Mouse (Mus musculus) spleen, adult 12 weeks (tissue): Measurements from ENCODE around the gene Klhdc4.

Source experiments
- DNase-seq: peaks from one replicate; pipeline ENCODE4 v3.0.0; 2022; ENCODE audit warnings: low spot score

The Klhdc4 gene

DNA sequence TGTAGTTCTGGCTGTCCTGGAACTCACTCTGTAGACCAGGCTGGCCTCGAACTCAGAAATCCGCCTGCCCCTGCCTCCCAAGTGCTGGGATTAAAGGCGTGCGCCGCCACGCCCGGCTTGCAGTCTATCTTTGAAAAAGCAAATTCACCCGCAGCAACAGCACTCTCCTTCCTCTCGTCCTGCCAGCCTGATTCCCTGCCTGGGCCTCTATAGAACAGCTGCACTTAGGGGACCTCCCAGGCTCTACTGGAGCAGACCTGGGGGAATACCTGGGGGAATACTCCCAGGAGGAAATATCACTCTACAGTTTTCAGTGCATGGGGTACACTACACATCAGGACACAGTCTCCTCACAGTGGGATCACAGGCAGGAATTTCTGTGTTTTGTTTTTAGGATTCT, 19.9 kb upstream of the Klhdc4 start:
- no peak for DNase-seq

DNA sequence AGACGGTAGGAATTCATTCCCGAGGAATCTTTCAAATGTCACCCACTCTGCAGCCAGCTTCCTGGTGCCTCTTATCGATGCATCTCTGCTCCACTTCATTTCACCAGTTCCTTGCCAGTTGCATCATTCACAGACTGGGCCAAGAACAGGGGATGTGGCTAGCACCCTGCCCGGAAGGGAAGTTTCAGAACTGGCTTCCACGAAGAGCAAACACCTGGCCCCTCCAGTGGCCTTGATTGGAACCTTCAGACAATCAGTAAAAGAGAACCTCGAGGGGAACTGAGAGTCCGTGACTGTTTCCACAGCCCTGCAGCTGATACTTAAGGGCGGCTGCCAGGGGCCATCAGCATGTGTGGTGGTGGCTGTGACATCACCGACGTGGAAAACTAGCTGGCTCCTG, 19.1 kb upstream of the Klhdc4 start:
- no peak for DNase-seq

DNA sequence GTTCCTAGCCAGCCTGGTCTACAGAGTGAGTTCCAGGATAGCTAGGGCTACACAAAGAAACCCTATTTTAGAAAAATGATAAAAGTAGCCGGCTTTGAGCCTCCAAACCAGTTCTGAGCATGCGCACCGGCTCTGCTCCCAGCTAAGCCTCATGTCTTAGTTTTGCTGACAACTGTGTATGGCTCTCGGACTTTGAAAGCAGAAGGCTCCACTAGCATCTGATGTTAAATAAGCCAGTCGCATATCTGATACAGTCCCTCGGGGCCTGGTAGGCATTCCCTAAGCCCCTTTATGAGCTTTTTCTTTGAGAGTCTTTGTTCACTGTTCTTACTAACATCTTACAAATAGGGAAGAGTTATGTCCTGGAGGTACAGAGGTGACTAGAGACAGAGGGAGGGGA, 18.6 kb upstream of the Klhdc4 start:
- DNase-seq: no peak

DNA sequence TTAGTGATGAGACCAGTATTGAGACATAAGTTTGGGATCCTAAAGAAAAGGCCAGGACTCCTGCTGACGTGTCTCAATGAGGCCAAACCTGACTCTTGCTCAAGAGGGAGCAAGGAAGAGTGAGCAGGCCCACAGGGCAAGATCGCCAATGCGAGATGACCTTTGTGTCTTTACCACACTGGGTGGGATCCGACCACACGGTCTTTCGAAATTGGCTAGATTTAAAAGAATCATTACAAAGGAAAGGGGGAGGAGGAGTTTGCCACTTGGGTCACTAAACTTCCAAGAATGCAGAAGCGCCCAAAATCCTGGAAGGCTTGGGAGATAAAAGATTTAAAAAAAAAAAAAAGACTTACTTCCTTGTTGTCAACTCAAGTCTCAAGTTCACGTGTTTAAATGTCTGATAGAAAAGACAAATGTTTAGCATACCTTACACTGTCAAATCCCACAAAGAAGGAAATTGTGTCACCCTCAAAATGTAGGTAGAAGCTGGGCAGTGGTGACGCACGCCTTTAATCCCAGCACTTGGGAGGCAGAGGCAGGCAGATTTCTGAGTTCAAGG, 18.0 kb upstream of the Klhdc4 start:
- DNase-seq: no peak

DNA sequence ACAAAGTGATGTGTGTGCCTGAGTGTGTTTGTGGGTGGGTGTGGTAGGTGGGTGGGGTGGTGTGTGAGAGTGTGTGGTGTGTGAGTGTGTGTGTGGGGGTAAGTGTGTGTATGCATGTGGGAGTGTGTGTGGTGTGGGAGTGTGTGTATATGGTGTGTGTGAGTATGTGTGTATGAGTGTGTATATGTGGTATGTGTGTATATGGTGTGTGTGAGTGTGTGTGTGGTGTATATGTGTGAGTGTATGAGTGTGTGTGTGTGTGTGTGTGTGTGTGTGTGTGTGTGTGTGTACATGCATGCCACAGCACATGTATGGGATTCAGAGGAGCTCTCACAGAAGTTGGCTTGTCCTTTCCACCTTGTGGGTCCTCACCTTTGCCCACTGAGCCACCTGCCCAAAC, 17.4 kb upstream of the Klhdc4 start:
- no peak for DNase-seq

DNA sequence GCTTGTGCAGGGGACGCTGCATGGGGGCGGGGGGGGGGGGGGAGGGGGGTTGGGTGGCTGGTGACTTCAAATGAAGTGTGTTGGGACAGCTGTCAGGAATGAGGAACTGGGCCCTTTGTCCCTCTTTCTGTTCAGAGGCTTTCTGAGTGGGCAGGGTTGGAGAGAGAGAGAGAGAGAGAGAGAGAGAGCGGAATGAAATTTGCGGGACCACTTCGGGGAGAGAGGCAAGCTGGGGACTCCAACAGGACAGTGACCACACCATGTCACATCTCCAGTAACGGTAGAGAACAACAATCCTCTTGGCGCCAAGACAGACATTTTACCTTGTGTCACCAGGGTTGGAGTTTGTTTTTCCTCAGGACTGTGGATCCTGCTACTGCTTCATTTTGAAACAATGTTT, 15.4 kb upstream of the Klhdc4 start:
- DNase-seq: no peak

DNA sequence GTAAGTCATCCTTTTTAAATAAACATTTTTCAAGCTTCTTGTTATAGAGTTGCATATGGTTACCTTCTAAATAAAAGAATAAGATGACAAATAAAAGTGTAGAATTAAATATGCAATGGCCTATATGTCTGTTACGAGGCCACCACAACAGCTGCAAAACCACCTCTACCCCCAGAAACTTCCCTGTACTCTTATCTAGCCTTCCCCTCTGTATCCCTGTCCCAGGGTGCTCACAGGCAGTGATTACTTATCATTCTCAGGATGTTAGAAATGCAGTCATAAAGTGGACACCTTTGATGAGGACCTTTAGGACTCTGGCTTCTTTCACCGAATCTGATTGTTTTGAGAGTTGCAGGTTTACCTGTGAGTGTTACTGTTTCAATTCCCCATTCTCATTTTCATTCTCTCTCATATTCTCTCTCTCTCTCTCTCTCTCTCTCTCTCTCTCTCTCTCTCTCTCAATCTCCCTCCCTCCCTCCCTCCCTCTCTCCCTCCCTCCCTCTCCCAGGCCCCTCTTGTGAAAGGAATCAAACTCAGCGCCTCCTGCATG, 13.9 kb upstream of the Klhdc4 start:
- no peak for DNase-seq

DNA sequence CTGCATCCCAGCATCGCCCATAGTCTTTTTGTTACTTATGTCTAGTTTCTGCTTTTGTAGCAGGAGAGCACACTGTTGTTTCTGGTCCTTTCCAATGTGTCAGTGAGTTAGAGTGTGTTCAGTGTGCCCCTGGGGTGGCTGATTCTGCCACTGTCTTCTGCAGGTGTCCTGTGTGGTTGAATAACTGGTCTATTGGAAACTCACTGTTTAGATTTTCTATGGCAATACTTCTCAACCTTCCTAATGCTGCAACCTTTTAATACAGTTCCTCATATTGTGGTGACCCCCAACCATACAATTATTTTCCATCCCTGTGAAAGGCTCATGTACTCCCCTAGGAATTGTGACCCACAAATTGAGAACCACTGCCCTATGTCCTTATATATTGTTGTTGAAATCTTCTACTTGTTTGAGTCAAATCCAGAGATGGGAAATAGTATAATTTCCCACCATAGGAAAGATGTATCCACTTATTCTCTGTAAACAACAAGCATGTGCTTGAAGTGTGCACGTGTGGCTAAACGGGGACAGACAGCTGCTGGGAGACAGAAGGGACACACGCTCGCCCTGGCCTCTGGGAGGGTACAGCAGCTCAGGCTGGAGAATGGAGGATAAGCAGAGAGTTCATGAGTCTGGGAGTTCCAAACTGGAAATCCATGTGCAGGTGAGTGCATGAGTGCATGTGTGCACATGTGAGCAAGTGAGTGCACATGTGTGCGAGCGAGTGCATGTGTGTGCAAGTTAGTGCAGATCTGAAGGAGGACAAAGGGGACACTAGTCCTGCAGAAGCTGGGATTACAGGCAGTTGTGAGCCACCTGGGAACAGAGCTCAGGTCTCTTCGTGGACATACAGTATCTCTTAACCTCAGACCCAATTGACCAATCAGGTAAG, 12.9 kb upstream of the Klhdc4 start:
- DNase-seq: no peak

DNA sequence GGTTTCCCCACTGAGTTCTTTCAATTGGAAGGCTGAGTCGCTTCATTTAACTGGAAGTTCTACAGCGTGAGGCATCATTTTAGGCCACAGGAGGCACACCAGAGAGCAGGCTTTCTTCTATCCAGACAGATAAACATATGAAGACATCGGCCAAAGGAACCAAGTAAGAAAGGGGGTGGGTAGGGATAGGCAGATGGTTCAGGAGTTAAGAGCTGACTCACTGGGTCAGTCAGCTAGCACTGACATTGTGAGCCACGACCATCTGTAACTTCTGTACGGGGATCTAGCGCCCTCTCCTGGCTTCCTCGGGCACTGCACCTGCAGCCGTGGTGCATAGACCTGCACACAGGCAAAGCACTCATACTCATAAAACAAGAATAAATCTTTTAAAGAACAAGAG, 11.9 kb upstream of the Klhdc4 start:
- no peak for DNase-seq

DNA sequence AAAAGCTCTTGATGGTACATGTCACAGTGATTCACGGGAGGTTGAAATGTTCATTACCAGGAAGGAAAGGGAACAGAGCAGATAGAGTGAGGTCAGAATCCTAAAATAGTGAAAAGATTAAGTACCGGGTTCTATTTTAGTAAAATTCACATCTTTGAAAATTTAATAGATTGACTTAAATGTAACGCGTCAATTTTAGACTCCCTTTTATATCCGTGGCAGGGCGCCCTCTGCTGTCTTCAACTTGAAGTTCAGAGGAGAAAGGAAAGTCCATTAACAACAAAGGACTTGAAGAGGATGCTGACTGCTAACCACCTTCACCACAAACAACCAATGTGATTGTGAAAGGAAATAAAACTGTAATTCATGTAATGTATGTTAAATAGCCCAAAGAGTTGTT, 3.1 kb upstream of the Klhdc4 start:
- DNase-seq: peak; percentile 63

DNA sequence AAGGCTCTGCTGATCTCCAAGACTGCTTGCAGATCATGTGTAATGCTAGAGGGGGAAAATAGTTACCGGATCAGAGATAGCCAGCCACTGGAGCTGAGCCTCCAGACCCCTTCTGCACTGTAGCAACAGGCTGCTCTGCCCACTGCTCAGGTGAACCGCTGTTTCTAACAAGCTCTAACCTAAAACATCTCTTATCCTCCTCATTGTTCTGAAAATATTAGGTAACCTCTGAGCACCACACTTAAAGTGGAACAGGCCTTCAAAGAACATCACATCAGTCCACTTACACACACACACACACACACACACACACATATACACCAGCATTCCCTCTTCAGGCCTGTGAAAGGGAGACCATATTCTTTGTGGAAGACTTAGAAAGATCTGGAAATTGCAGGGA, 2.7 kb upstream of the Klhdc4 start:
- no peak for DNase-seq

DNA sequence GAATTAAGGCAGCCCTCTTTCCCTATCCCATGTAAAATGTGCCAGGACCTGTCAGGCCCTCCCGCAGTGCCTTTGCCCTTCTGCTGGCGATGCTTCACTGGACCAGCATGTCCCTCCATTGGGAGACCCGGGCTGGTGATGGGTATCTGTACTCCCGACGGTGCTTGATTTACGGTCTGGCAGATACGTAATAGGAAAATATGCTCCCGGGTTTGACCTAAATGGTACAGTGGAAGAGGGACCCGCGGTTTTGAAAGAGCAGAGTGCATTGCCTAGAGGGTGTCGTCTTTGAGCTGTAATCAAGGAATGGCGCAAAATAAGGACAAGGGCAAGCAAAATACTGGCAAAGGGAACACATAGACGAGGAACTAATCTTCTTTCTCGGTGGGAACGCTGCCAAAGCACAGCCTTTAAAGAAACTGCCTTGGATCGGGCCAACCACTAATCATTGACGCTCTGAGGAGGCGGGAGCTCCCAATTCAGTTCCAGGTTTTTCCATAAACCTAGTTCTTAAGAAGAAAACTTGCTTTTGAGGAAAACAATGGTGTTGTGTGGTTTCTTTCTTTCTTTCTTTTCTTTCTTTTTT, 501 bp upstream of the Klhdc4 start:
- no peak for DNase-seq

DNA sequence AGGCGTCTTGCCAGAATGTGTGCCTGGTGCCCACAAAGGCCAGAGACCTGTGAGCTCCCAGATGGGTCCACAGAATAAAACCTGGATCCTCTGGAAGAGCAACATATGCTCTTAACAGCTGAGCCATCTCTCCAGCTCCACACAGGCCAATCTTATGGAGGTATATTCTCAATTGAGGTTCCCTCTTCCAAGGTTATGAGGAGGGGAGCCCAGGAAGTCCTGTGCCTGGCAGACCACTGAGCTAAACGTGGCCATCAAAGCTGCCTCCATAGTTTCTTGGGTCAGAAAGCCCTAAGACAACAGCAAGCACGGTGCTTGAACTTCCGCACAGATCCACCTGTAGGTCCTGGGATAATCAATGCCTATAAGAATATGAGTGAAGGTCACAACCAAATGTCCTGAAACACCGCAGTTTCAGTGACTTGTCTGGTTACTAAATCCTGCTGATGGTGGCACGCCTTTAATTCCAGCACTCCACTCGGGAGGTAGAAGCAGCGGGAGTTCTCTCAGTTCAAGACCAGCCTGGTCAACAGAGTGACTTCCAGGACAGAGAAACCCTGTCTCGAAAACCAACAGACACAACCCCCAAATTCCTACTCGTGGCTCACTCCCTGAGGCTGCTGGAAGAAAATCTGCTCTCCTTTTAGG, 869 bp downstream of the Klhdc4 start:
- no peak for DNase-seq

DNA sequence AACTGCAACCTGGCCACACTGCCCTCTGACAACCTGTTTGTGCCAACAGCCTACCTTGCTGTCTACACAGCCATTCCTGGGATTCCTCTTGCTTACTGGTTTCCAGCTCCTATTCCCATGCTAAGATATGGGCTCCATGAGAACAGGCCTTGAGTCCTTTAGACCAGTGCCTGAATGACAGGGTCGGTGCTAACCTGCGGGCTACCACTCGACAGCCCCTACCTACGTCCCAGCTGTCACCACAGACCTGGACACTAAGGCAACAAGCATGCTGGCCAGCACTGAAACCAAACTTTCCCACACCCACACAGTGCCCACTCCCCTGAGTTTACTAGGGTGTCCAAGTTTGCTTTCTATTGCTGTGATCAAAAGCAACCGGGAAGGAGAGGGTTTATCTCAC, 1.6 kb downstream of the Klhdc4 start:
- DNase-seq: no peak

DNA sequence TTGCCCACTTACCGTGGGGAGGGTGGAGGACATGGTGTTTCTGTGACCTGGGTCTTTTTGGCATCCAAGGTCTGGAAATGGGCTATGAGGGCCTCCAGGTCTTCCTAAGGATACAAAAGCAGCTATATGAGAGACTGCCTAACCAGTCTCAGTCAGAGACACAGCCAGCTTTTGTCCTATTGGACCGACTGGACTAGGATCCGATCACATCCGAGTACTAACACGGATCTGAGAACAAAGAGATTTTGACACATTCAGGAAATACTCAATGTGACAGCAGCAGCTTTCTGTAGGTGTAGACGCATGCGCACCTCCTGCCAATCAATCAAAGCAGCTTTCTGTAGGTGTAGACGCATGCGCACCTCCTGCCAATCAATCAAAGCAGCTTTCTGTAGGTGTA, 7.6 kb downstream of the Klhdc4 start:
- DNase-seq: no peak

DNA sequence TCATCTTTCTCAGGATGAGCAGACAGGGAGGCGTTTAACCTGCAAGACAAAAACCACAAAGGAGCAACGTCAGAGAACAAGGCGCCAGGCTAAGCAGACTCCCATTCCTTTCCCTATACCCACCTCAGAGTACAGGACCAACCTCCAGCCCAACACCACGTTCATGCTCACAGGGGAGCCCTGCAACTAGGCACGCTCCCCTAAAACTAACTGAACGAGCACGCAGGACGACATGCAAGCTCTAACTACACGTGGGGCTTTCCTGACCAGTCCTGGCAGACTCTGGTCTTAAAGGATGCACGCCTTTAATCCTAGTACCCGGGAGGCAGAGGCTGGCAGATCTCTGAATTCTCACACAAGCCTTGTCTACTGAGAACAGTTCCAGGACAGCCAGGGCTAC, 8.0 kb downstream of the Klhdc4 start:
- DNase-seq: no peak

DNA sequence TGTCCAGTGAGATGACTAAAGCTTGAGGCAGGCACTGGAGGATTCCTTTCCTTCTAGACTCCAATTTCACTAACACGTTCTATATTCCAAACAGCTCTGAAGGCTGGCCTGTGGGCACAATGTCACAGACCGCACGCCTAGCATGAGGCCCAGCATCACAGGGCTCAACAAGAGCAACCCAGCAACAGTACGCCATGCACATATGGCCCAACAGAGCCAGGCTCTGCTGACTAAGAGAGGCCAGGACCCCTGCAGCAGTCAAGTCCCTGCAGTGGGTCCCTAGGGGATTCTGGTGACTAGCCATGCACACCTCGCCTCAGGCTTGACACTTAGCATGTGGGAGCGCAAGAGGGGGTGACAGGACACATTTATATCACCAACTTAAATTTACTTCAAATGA, 8.5 kb downstream of the Klhdc4 start:
- DNase-seq: no peak

DNA sequence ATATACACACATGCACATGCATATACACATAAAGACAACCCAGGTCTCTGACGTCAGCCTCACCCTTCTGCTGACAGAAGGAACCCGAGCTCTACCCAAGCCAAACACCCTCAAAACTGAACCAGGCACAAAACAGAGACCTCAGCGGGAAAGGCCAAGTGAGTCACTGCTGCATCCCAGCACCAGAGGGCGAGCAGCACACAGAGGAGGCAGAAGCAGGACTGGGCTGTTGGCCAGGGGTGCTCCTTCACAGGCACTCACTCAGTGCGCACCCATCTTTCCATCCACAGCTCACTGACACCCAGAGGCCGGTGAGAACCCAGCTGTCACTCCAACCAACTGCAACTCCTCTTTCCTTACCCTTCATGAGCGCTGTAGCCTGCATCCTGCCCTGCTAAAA, 11.1 kb downstream of the Klhdc4 start:
- DNase-seq: no peak

DNA sequence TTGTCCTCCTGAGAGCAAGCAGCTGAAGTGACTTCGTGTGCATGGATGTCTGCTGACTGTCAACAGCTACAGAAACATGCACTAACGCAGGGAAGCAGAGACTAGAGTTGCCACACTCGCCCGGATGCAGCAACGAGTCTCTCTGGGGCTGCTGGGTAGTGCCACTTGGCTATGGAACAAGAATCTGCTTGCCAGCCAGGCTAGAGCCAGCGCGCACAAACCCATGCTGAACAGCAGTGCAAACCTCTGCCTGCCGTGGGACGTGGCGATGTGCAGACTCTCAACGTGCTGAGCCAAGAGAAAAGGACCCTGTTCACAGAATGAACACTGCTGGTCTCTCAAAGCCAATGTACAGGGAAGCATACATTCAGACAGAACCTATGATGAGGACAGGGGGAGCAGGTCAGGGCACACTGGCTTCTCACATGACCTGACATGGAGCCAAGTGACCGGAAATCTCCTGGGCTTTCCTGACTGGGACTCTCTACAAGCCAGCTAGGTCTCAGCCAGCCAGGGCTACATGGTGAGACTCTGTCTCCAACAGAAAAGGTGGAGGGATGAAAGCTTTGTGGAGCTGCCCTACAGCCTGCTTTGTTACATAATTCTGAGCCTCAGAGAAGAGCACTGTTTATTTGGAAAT, 17.3 kb downstream of the Klhdc4 start:
- DNase-seq: no peak

DNA sequence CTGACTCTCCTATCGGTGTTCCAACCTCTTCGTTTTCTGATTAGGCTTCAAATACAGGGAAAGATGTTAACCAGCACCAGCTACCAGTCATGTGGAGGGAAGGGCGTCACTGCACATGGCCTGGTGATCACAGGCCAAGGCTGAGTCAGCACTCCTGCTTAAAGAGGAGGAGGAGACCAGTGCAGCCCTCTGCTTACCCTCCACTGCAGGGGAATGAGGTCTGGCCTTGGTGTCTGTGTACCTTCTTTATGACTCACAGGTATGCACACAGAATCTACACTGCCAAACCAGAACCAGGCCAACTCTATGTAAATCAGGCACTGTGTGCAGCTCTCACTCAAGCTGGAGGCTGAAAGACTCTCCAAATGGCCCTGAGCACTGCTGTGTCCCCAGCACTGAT, 17.9 kb downstream of the Klhdc4 start:
- no peak for DNase-seq

DNA sequence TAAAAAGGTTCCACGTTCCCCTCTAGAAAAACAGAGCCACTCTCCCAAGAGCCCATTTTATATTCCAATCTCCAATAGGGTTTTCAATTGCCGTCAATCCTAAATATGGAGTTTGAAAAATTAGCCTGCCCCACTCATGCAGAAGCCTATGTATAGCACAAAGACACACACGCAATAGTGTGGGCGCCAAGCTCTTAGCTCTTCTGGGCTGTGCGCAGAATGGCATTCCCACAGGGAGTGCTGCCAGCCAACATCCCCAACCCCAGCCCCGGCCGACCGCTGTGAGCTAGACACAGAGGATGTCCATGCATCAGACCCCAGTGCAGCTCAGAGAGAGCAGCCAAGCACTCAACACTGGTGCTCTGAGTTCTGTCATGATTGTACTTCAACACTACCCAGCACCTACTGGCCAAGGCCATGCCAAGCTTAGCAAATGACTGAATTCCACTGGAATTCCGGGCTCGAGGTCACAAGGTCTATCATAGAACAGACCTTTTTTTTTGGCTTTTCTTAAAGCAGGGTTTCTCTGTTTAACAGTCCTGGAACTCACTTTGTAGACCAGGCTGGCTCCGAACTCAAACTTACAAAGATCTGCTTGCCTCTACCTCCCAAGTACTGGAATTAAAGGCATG, 19.7 kb downstream of the Klhdc4 start:
- DNase-seq: no peak

DNA sequence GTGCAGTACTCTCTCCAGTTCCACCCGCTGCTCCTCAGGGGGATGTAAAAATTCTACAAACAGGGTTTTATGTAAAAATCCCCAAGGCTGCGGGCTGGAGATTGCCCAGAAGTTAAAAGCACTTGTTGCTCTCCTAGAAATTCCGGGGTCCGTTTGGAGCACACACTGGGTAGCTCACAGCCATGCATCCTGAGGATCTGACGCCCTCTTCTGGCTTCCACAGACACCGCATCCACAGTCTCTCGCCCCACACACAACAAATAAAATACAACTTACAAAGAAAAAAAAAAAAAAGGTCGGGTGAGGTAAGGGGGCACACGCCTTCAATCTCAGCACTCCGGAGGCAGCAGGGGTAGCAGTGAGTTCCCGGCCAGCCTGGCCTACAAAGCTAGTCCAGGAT, 21.3 kb downstream of the Klhdc4 start:
- no peak for DNase-seq
